Mouse (Mus musculus) inflammation-experienced regulatory T-cells, adult 16 weeks (primary cell): ENCODE data around the gene Rfng. TPM values are rescaled to one million over a fixed set of nuclear protein-coding genes. Genes with fewer than 3 reads are reported as not detected.

Source experiments
- polyA plus RNA-seq: library from polyadenylated mRNA; unstranded; fragments of 100-300 nt; shearing (Covaris generic); gene quantifications from one replicate; pipeline ENCODE4 v1.2.1, GENCODE M21; 2017

Rfng gene
- 3.2 TPM for polyA plus RNA-seq

DNA sequence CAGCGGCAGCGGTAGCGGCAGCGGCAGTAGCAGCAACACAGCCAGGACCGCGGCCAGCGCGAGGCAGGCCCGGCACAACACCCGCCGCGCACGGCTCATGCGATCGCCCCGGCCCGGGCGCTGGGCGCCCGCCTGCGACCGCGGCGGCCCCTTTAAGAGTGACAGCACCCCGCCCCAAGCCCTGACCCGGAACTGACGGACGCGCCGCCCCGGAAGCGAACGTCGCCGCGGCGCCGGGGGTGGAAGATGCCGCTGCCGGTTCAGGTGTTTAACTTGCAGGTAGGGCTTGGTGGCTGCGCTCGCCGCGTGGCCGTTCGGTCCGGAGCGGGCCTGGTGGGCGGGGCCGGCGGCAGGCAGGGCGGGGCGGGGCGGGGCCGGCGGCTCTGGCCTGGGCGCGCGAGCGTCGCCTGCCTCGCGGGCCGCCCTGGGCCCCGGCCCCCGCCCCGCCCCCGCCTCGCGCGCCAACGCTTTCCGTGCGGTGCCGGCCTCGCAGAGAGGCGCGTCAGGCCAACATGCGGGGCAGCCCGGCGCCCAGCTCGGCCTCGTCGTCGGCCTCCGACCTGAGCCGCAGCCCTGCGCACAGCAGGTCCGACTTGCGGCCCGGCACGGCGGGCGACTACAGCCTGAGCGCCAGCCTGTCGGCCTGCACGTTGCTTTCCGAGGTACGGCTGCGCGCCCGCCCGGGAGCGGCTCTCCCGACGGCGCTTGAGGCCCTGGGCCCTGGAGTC lies at the start of gene Rfng, which contains the start of gene Gps1:
TSS of gene Rfng (minus strand) at position 144 of the 728 bp plus-strand sequence.
TSS of gene Gps1 (plus strand) at position 209 of the 728 bp plus-strand sequence.

GRCm38 (mm10) chr11:120823956-120824786 lies 40.2 kb upstream of the Rfng start, which contains the start of gene Fasn:
Fasn (minus strand) TSS chr11:120824547.

GRCm38 (mm10) chr11:120795756-120796613 lies 12.0 kb upstream of the Rfng start, which contains the start of gene Dus1l:
Dus1l (minus strand) TSS chr11:120796403.

DNA sequence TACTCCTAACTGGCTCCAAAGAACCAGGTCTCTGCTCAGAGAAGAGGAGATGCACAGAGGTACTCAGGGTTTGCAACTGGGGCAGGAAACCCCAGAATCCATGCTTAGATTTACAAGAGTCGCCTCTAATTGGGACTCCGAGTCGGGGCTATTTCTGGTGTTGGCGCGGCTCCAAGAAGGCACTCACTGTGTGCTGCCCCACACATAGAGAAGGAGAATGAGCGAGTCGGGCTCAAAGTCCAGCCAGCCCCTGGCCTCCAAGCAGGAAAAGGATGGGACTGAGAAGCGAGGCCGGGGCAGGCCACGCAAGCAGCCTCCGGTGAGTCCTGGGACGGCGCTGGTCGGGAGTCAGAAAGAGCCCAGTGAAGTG lies 21.4 kb downstream of the Rfng start, which contains the start of gene Hmga1b:
TSS of gene Hmga1b (plus strand) at position 123 of the 370 bp plus-strand sequence.

DNA sequence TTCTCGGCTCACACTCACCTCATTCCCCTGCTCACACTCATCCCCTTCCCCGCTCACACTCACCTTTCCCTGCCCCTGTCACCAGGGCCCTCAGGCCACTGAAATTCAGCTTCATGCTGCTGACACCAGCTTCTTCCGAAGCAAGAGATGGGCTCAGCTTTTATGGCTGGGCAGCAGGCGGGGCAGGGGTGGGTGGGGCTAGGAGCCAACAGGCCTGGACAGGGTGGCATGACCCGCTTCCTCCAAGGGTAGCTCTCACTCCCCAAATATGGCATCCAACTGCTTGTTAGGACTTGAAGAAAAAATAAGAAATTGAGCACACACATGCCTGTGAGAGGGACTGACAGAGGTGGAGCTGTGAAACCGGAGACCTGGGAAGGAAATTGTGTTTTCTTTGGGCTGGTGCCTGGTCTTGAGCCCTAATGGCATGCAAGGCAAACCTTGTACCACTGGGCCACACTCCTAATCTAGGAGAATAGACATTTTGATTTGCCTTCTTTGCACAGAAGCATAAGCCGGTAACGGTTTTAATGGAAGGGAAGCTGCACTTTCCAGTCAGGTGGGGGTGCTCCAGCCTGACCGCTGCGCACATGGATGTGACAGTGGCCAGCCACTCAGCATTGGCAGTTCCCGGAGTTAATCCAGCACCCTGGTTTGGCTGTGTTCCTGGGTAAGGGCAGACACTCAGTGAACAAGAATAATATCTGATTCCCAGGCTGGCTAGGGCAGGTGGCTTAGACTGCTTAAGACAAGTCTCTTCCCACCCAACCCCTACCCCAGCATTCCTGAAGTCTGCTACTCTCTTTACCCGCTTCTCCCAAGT lies 51.9 kb downstream of the Rfng start, which contains the start of gene Cbr2:
TSS of gene Cbr2 (minus strand) at position 257 of the 823 bp plus-strand sequence.

Other genes with a start within 250 kb of the Rfng start
- 124 TPM for gene Mcrip1, start 234.5 kb downstream of the Rfng start, polyA plus RNA-seq
- not detected for gene Ppp1r27, start 233.1 kb downstream of the Rfng start, polyA plus RNA-seq
- 279 TPM for gene P4hb, start 211.0 kb downstream of the Rfng start, polyA plus RNA-seq
- gene Arhgdia, start 202.6 kb downstream of the Rfng start, polyA plus RNA-seq, result 896 TPM
- gene Alyref, start 185.8 kb downstream of the Rfng start, polyA plus RNA-seq, result 6.6 TPM
- 129 TPM for gene Anapc11, start 185.8 kb downstream of the Rfng start, polyA plus RNA-seq
- 1.3 TPM for gene Npb, start 175.7 kb downstream of the Rfng start, polyA plus RNA-seq
- gene Pcyt2, start 166.3 kb downstream of the Rfng start, polyA plus RNA-seq, result 170 TPM
- 233 TPM for gene Sirt7, start 159.0 kb downstream of the Rfng start, polyA plus RNA-seq
- gene Mafg, start 150.6 kb downstream of the Rfng start, polyA plus RNA-seq, result 12.0 TPM
- gene Pycr1, start 140.4 kb downstream of the Rfng start, polyA plus RNA-seq, result 1.00 TPM
- gene Myadml2, start 136.0 kb downstream of the Rfng start, polyA plus RNA-seq, result not detected
- gene Notum, start 123.0 kb downstream of the Rfng start, polyA plus RNA-seq, result not detected
- 141 TPM for gene Aspscr1, start 111.2 kb downstream of the Rfng start, polyA plus RNA-seq
- gene Cenpx, start 70.5 kb downstream of the Rfng start, polyA plus RNA-seq, result 128 TPM
- gene Lrrc45, start 70.3 kb downstream of the Rfng start, polyA plus RNA-seq, result 84.9 TPM
- 0.27 TPM for gene Rac3, start 62.7 kb downstream of the Rfng start, polyA plus RNA-seq
- gene Dcxr, start 56.9 kb downstream of the Rfng start, polyA plus RNA-seq, result 26.0 TPM
- not detected for gene Cbr2, start 52.1 kb downstream of the Rfng start, polyA plus RNA-seq
- gene Hmga1b, start 21.4 kb downstream of the Rfng start, polyA plus RNA-seq, result 34.4 TPM
- 168 TPM for gene Gps1, start 65 bp upstream of the Rfng start, polyA plus RNA-seq
- gene Dus1l, start 12.2 kb upstream of the Rfng start, polyA plus RNA-seq, result 80.7 TPM
- 54.9 TPM for gene Fasn, start 40.3 kb upstream of the Rfng start, polyA plus RNA-seq
- gene Ccdc57, start 148.7 kb upstream of the Rfng start, polyA plus RNA-seq, result 0.98 TPM
- 18.6 TPM for gene Slc16a3, start 164.3 kb upstream of the Rfng start, polyA plus RNA-seq
- gene Csnk1d, start 207.1 kb upstream of the Rfng start, polyA plus RNA-seq, result 143 TPM